Mouse (Mus musculus) induced T-regulatory cell, adult 2 months (primary cell): ENCODE results near the gene H2-DMa.

Experiments used
- DNase-seq: peaks from one replicate; pipeline ENCODE4 v3.0.0-alpha.2; 2012; ENCODE audit warnings: low read depth

The H2-DMa gene

GRCm38 (mm10) chr17:34119249-34120179 lies at the start of gene H2-DMa:
H2-DMa (plus strand) TSS chr17:34119541.
- DNase-seq, result peak; percentile 99

GRCm38 (mm10) chr17:34072091-34072490 lies 47.2 kb upstream of the H2-DMa start:
- peak; percentile 48 for DNase-seq

GRCm38 (mm10) chr17:34075271-34075670 lies 44.1 kb upstream of the H2-DMa start:
- DNase-seq, result peak; percentile 92

- peak; percentile 93 for DNase-seq
Observed at GRCm38 (mm10) chr17:34077549-34077948, 41.8 kb upstream of the H2-DMa start.

- peak; percentile 59 for DNase-seq
Observed at GRCm38 (mm10) chr17:34078148-34078547, 41.2 kb upstream of the H2-DMa start.

GRCm38 (mm10) chr17:34079002-34079401 lies 40.3 kb upstream of the H2-DMa start:
- no peak for DNase-seq

GRCm38 (mm10) chr17:34079621-34080020 lies 39.7 kb upstream of the H2-DMa start:
- peak; percentile 84 for DNase-seq

- no peak for DNase-seq
Observed at GRCm38 (mm10) chr17:34083104-34083503, 36.2 kb upstream of the H2-DMa start.

- no peak for DNase-seq
Observed at GRCm38 (mm10) chr17:34087386-34087785, 32.0 kb upstream of the H2-DMa start.

- DNase-seq, result no peak
Observed at GRCm38 (mm10) chr17:34088124-34088523, 31.2 kb upstream of the H2-DMa start.

- peak; percentile 78 for DNase-seq
Observed at GRCm38 (mm10) chr17:34090923-34091322, 28.4 kb upstream of the H2-DMa start.

GRCm38 (mm10) chr17:34092197-34092875 lies 27.0 kb upstream of the H2-DMa start, which contains the start of gene H2-Oa:
H2-Oa (plus strand) TSS chr17:34092340.
- DNase-seq, result peak; percentile 62

- peak; percentile 34 for DNase-seq
Observed at GRCm38 (mm10) chr17:34093199-34093874, 26.0 kb upstream of the H2-DMa start.

- peak; percentile 42 for DNase-seq
Observed at GRCm38 (mm10) chr17:34094283-34095035, 24.9 kb upstream of the H2-DMa start.

- peak; percentile 61 for DNase-seq
Observed at GRCm38 (mm10) chr17:34096497-34097010, 22.8 kb upstream of the H2-DMa start.

GRCm38 (mm10) chr17:34097272-34097671 lies 22.1 kb upstream of the H2-DMa start:
- peak; percentile 25 for DNase-seq

GRCm38 (mm10) chr17:34098709-34099479 lies 20.4 kb upstream of the H2-DMa start:
- DNase-seq, result peak; percentile 45

- DNase-seq, result no peak
Observed at GRCm38 (mm10) chr17:34099531-34099930, 19.8 kb upstream of the H2-DMa start.

GRCm38 (mm10) chr17:34101185-34101584 lies 18.2 kb upstream of the H2-DMa start:
- DNase-seq, result no peak

GRCm38 (mm10) chr17:34101604-34102032 lies 17.7 kb upstream of the H2-DMa start:
- peak; percentile 99 for DNase-seq
